Comparison of ENCODE assay signal across 24 mouse cellular contexts in the genomic region with DNA sequence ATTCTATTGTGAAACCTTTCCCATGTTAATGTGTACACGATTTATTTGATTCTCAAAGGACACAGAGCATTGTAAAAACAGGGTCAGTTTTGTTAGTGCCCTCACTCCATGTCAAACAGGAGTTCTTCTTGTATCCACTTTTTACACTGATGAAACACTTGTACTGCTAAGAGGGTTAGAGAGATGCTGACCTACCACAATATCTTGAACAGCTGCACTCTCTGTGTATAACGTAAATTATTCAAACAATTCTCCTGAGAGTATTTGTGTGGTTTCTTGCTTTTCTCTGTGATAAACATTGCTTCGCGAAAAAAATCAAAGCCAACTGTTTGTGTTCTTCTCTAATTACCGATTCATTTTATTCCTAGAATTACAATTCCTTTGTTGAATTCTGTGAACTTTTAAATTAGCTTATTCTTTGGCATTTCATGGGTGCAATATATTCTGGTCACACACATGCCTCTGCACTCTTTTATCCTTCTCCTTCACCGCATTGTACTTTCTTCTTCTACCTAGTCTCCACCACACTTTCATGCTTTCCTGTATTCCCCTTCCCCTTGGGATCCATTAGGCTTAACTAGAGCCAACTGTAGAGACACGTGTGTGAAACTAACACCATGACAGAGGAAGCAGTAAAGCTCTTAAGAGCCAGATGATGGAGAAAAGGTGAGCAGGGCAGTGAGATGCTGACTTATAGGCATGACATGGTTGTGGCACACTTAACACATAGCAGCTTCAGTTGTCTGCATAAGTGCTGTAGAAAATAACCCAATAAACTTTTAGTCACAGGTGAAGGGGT.
DNase-seq lines count a peak whose midpoint lies in the region; ATAC-seq lines count a peak whose summit lies in the region.
"Had no signal": no experiment of that assay in that cellular context is flagged by ENCODE, and none has a peak within 500 bp of the region (broad histone marks: within the 10 kb centered on the region; RNA-seq: fewer than 3 reads in every experiment).

No protein-coding gene starts in this region.

- H3K4me3 ChIP-seq in forebrain, embryonic 13.5 days = no peak overlapping the region
- H3K4me3 ChIP-seq in forebrain, embryonic 15.5 days = no peak overlapping the region
- no peak overlapping the region for H3K4me3 ChIP-seq in neural tube, embryonic 14.5 days (ENCODE audit: low read depth, low read length)
- H3K4me3 ChIP-seq in neural tube, embryonic 15.5 days (replicated peaks) = no peak overlapping the region
- no peak overlapping the region for H3K4me3 ChIP-seq in limb, embryonic 11.5 days (ENCODE audit: low read depth, low read length)
- H3K4me3 ChIP-seq: forebrain, embryonic 12.5 days; heart, embryonic 13.5 days; hindbrain, embryonic 12.5 days; limb, embryonic 15.5 days had no signal

- intact Hi-C loops in left cerebral cortex, postnatal 14 days (cut with DNase I) = no loop called here

- H3K36me3 ChIP-seq in forebrain, embryonic 13.5 days (ENCODE audit: poor library complexity, severe bottlenecking) = no peaks in the 10 kb centered on the region
- no peaks in the 10 kb centered on the region for H3K36me3 ChIP-seq in forebrain, embryonic 15.5 days
- no peaks in the 10 kb centered on the region for H3K36me3 ChIP-seq in neural tube, embryonic 14.5 days (ENCODE audit: control insufficient read depth, insufficient read depth, low read length)
- H3K36me3 ChIP-seq in neural tube, embryonic 15.5 days = no peaks in the 10 kb centered on the region
- H3K36me3 ChIP-seq in limb, embryonic 11.5 days (ENCODE audit: control insufficient read depth, insufficient read depth, low read length) = no peaks in the 10 kb centered on the region
- H3K36me3 ChIP-seq: forebrain, embryonic 12.5 days; heart, embryonic 13.5 days; hindbrain, embryonic 12.5 days; limb, embryonic 15.5 days had no signal

- no peaks in the 10 kb centered on the region for H3K27me3 ChIP-seq in forebrain, embryonic 13.5 days
- no peaks in the 10 kb centered on the region for H3K27me3 ChIP-seq in forebrain, embryonic 15.5 days
- H3K27me3 ChIP-seq in neural tube, embryonic 14.5 days (ENCODE audit: control insufficient read depth, insufficient read depth, low read length) = no peaks in the 10 kb centered on the region
- H3K27me3 ChIP-seq in neural tube, embryonic 15.5 days (replicated peaks) = no peaks in the 10 kb centered on the region
- H3K27me3 ChIP-seq in limb, embryonic 11.5 days (ENCODE audit: control insufficient read depth, insufficient read depth, low read length) = no peaks in the 10 kb centered on the region
- H3K27me3 ChIP-seq: forebrain, embryonic 12.5 days; heart, embryonic 13.5 days; hindbrain, embryonic 12.5 days; limb, embryonic 15.5 days had no signal

- no peak overlapping the region for H3K4me2 ChIP-seq in forebrain, embryonic 13.5 days
- H3K4me2 ChIP-seq in forebrain, embryonic 15.5 days (replicated peaks) = no peak overlapping the region
- H3K4me2 ChIP-seq in neural tube, embryonic 14.5 days (ENCODE audit: low read depth, low read length) = no peak overlapping the region
- H3K4me2 ChIP-seq in neural tube, embryonic 15.5 days = no peak overlapping the region
- no peak overlapping the region for H3K4me2 ChIP-seq in limb, embryonic 11.5 days (ENCODE audit: low read depth, severe bottlenecking)
- H3K4me2 ChIP-seq: forebrain, embryonic 12.5 days; heart, embryonic 13.5 days; hindbrain, embryonic 12.5 days; limb, embryonic 15.5 days; lung, embryonic 14.5 days had no signal

- peak; percentile 25 for DNase-seq in limb, embryonic 11.5 days (ENCODE audit: low spot score)
- DNase-seq in retina, postnatal 1 day = peak; percentile 9
- no peak for DNase-seq in left cerebral cortex, postnatal 14 days (ENCODE audit: low spot score in 2 of 2)
- DNase-seq in cerebellum, adult 9-11 months = no peak
- DNase-seq: adrenal gland, postnatal 14 days; cerebellum, adult 9-10 months; gastrocnemius, postnatal 14 days; heart, adult 11 months; kidney, adult 2 months; lung, embryonic 14.5 days; thymus, adult 18-20 months; thymus, postnatal 4 days had no signal

- H3K9ac ChIP-seq in forebrain, embryonic 13.5 days = no peak overlapping the region
- no peak overlapping the region for H3K9ac ChIP-seq in forebrain, embryonic 15.5 days (replicated peaks)
- no peak overlapping the region for H3K9ac ChIP-seq in neural tube, embryonic 14.5 days (replicated peaks; ENCODE audit: low read depth, low read length)
- no peak overlapping the region for H3K9ac ChIP-seq in neural tube, embryonic 15.5 days (replicated peaks)
- H3K9ac ChIP-seq in limb, embryonic 11.5 days (ENCODE audit: low read length) = no peak overlapping the region
- H3K9ac ChIP-seq: forebrain, embryonic 12.5 days; heart, embryonic 13.5 days; hindbrain, embryonic 12.5 days; limb, embryonic 15.5 days; liver, embryonic 14.5 days; lung, embryonic 14.5 days had no signal

- no peaks in the 10 kb centered on the region for H3K4me1 ChIP-seq in forebrain, embryonic 13.5 days
- H3K4me1 ChIP-seq in forebrain, embryonic 15.5 days = no peaks in the 10 kb centered on the region
- no peaks in the 10 kb centered on the region for H3K4me1 ChIP-seq in neural tube, embryonic 14.5 days (ENCODE audit: control insufficient read depth, insufficient read depth, low read length)
- no peaks in the 10 kb centered on the region for H3K4me1 ChIP-seq in neural tube, embryonic 15.5 days
- no peaks in the 10 kb centered on the region for H3K4me1 ChIP-seq in limb, embryonic 11.5 days (ENCODE audit: control insufficient read depth, insufficient read depth, low read length)
- H3K4me1 ChIP-seq: heart, embryonic 13.5 days; limb, embryonic 15.5 days had no signal

- H3K9me3 ChIP-seq in forebrain, embryonic 13.5 days (replicated peaks) = no peaks in the 10 kb centered on the region
- no peaks in the 10 kb centered on the region for H3K9me3 ChIP-seq in forebrain, embryonic 15.5 days
- no peaks in the 10 kb centered on the region for H3K9me3 ChIP-seq in neural tube, embryonic 14.5 days (ENCODE audit: control insufficient read depth, low read length)
- H3K9me3 ChIP-seq in neural tube, embryonic 15.5 days (replicated peaks) = no peaks in the 10 kb centered on the region
- H3K9me3 ChIP-seq in limb, embryonic 11.5 days (ENCODE audit: control insufficient read depth, low read length) = no peaks in the 10 kb centered on the region
- H3K9me3 ChIP-seq: forebrain, embryonic 12.5 days; heart, embryonic 13.5 days; hindbrain, embryonic 12.5 days; limb, embryonic 15.5 days had no signal

- WGBS in forebrain, embryonic 13.5 days = 54% methylated on average over 7 of the region's 7 CpGs
- WGBS in forebrain, embryonic 15.5 days = 51% methylated on average over 7 of the region's 7 CpGs
- 29% methylated on average over 7 of the region's 7 CpGs for WGBS in neural tube, embryonic 14.5 days
- WGBS in neural tube, embryonic 15.5 days = 33% methylated on average over 7 of the region's 7 CpGs
- 55% methylated on average over 7 of the region's 7 CpGs for WGBS in limb, embryonic 11.5 days

- peak; percentile 43; the same call in 1 of the 2 replicates for ATAC-seq in forebrain, embryonic 13.5 days
- no peak for ATAC-seq in forebrain, embryonic 15.5 days (replicated peaks)
- ATAC-seq in neural tube, embryonic 14.5 days (ENCODE audit: low read depth) = peak; percentile 68; the same call in 1 of the 2 replicates
- no peak for ATAC-seq in neural tube, embryonic 15.5 days (ENCODE audit: low FRiP score)
- ATAC-seq in limb, embryonic 11.5 days (ENCODE audit: insufficient number of reproducible peaks, low FRiP score, low TSS enrichment, low read depth) = peak; percentile 80
- ATAC-seq: CD4-positive, CD25-positive, alpha-beta regulatory T cell, adult 4 months; midbrain, embryonic 16.5 days had no signal

- H3K27ac ChIP-seq in forebrain, embryonic 13.5 days = no peak overlapping the region
- no peak overlapping the region for H3K27ac ChIP-seq in forebrain, embryonic 15.5 days (replicated peaks)
- H3K27ac ChIP-seq in neural tube, embryonic 14.5 days (ENCODE audit: low read depth, low read length) = no peak overlapping the region
- H3K27ac ChIP-seq in neural tube, embryonic 15.5 days (replicated peaks) = no peak overlapping the region
- no peak overlapping the region for H3K27ac ChIP-seq in limb, embryonic 11.5 days (replicated peaks; ENCODE audit: low read depth, low read length)
- H3K27ac ChIP-seq: forebrain, embryonic 12.5 days; heart, embryonic 13.5 days; hindbrain, embryonic 12.5 days; kidney, postnatal 0 days; limb, embryonic 15.5 days; liver, embryonic 14.5 days had no signal

Comparison
In these comparisons a context has a peak if more than half of its experiments do, and no peak if none do; other contexts are left out.
1. ATAC-seq: peak in forebrain, embryonic 13.5 days (single experiment), neural tube, embryonic 14.5 days (single experiment) and limb, embryonic 11.5 days (single experiment); none in forebrain, embryonic 15.5 days (single experiment) and neural tube, embryonic 15.5 days (single experiment).
2. DNase-seq: peak in limb, embryonic 11.5 days (single experiment) and retina, postnatal 1 day (single experiment); none in left cerebral cortex, postnatal 14 days (0 of 2) and cerebellum, adult 9-11 months (single experiment).